8 mouse cellular contexts compared by ENCODE assay signal in genomic region chr19:23447221-23447987, GRCm38 (mm10). TPM values are rescaled to one million over a fixed set of nuclear protein-coding genes. Genes with fewer than 3 reads are reported as not detected.
DNase-seq lines count a peak whose midpoint lies in the region; ATAC-seq and TF ChIP-seq lines count a peak whose summit lies in the region.

No protein-coding gene starts in this region.

- H3K36me3 ChIP-seq in intestine, postnatal 0 days (ENCODE audit: control insufficient read depth, insufficient read depth): no peaks in the 10 kb centered on the region
- no peaks in the 10 kb centered on the region for H3K36me3 ChIP-seq in lung, embryonic 15.5 days
- H3K36me3 ChIP-seq in neural tube, embryonic 15.5 days: no peaks in the 10 kb centered on the region

- 0 out of 2 replicates have a peak, but pooled peaks cover 4% of the 10 kb centered on the region for H3K27me3 ChIP-seq in intestine, postnatal 0 days (replicated peaks; ENCODE audit: control insufficient read depth, insufficient read depth, low read length)
- no peaks in the 10 kb centered on the region for H3K27me3 ChIP-seq in lung, embryonic 15.5 days
- peaks cover 20% of the 10 kb centered on the region; the same call in 1 of the 2 replicates for H3K27me3 ChIP-seq in neural tube, embryonic 15.5 days (replicated peaks)

- peak overlapping the region; percentile 50 for H3K4me3 ChIP-seq in intestine, postnatal 0 days (ENCODE audit: low read depth, low read length)
- peak overlapping the region; percentile 48 for H3K4me3 ChIP-seq in lung, embryonic 15.5 days
- H3K4me3 ChIP-seq in neural tube, embryonic 15.5 days (replicated peaks): peak overlapping the region; percentile 39

- TF ChIP-seq CTCF in intestine, postnatal 0 days (IDR thresholded peaks at IDR 0.05; ENCODE audit: low read depth): peak; percentile 46

- peaks cover under 1% of the 10 kb centered on the region; the same call in 1 of the 2 replicates for H3K9me3 ChIP-seq in intestine, postnatal 0 days (ENCODE audit: control insufficient read depth)
- no peaks in the 10 kb centered on the region for H3K9me3 ChIP-seq in lung, embryonic 15.5 days
- H3K9me3 ChIP-seq in neural tube, embryonic 15.5 days (replicated peaks): no peaks in the 10 kb centered on the region

- WGBS in intestine, postnatal 0 days: 4% methylated on average over 23 of the region's 23 CpGs
- WGBS in lung, embryonic 15.5 days: 2% methylated on average over 23 of the region's 23 CpGs
- WGBS in neural tube, embryonic 15.5 days: under 1% methylated on average over 23 of the region's 23 CpGs

- peaks cover 4% of the 10 kb centered on the region; the same call in 1 of the 2 replicates for H3K4me1 ChIP-seq in intestine, postnatal 0 days (replicated peaks; ENCODE audit: control insufficient read depth, insufficient read depth, low read length)
- H3K4me1 ChIP-seq in lung, embryonic 15.5 days: peaks cover 20% of the 10 kb centered on the region
- H3K4me1 ChIP-seq in neural tube, embryonic 15.5 days: peaks cover 22% of the 10 kb centered on the region

- peak; percentile 23 for DNase-seq in urinary bladder, adult 2 months (ENCODE audit: low spot score)
- DNase-seq in urinary bladder, postnatal 4 days (ENCODE audit: low spot score in 2 of 2): no peak
- peak; percentile 52 to 59 for DNase-seq in cerebellum, postnatal 25 days

- H3K27ac ChIP-seq in intestine, postnatal 0 days (ENCODE audit: low read depth, low read length): no peak overlapping the region
- H3K27ac ChIP-seq in lung, embryonic 15.5 days: no peak overlapping the region
- no peak overlapping the region for H3K27ac ChIP-seq in neural tube, embryonic 15.5 days (replicated peaks)

- peak overlapping the region; percentile 67 for H3K4me2 ChIP-seq in intestine, postnatal 0 days (replicated peaks; ENCODE audit: low read depth)
- H3K4me2 ChIP-seq in lung, embryonic 15.5 days: peak overlapping the region; percentile 98
- H3K4me2 ChIP-seq in neural tube, embryonic 15.5 days: peak overlapping the region; percentile 77

- peak; percentile 24 for ATAC-seq in granulocyte monocyte progenitor cell, adult 5-6 weeks (replicated peaks; ENCODE audit: poor library complexity, severe bottlenecking)
- ATAC-seq in intestine, postnatal 0 days: no peak
- peak; percentile 25; the same call in 1 of the 2 replicates for ATAC-seq in lung, embryonic 15.5 days (ENCODE audit: borderline replicate concordance, extremely low read depth, low FRiP score, low TSS enrichment)
- peak; percentile 68; the same call in 1 of the 2 replicates for ATAC-seq in neural tube, embryonic 15.5 days (ENCODE audit: low FRiP score)
- ATAC-seq in erythroid progenitor cell, adult 5-6 weeks (replicated peaks; ENCODE audit: low FRiP score, poor library complexity, severe bottlenecking): no peak

- peak overlapping the region; percentile 34; the same call in 1 of the 2 replicates for H3K9ac ChIP-seq in intestine, postnatal 0 days (ENCODE audit: low read depth, low read length)
- peak overlapping the region; percentile 51 for H3K9ac ChIP-seq in lung, embryonic 15.5 days
- H3K9ac ChIP-seq in neural tube, embryonic 15.5 days (replicated peaks): peak overlapping the region; percentile 40

RNA-seq across cellular contexts. Expression of gene Mamdc2, which starts 0.8 kb away (rescaled TPM):
- 19.0 and 26.0 TPM in 2 replicates for polyA plus RNA-seq in urinary bladder, adult 2 months (2012; rRNA removed)
- not detected in 2 replicates for total RNA-seq in granulocyte monocyte progenitor cell, adult 5-6 weeks (2014; fragmentation: Nextera tagmentation)
- total RNA-seq in granulocyte monocyte progenitor cell, adult 5-6 weeks (2017): 0.04 TPM in 1 of 2 replicates, not detected in the other
- polyA plus RNA-seq in intestine, postnatal 0 days (2015; fragmentation: Nextera tagmentation; extraction: Ambion mirVana): 2.5 and 2.6 TPM in 2 replicates
- polyA plus RNA-seq in lung, embryonic 15.5 days (2015; fragmentation: Nextera tagmentation; extraction: Ambion mirVana): 4.9 and 5.1 TPM in 2 replicates
- 1.2 and 1.7 TPM in 2 replicates for polyA plus RNA-seq in neural tube, embryonic 15.5 days (2015; fragmentation: Nextera tagmentation; extraction: Ambion mirVana)
- not detected in 2 replicates for total RNA-seq in erythroid progenitor cell, adult 5-6 weeks (2015; ENCODE audit: low replicate concordance)
- not detected in 2 replicates for total RNA-seq in erythroid progenitor cell, adult 5-6 weeks (2017; ENCODE audit: low replicate concordance)

Comparison
In these comparisons a context has a peak if more than half of its experiments do, and no peak if none do; other contexts are left out.
1. DNase-seq: peak in urinary bladder, adult 2 months (single experiment) and cerebellum, postnatal 25 days (2 of 2); none in urinary bladder, postnatal 4 days (0 of 2).
2. ATAC-seq: peak in granulocyte monocyte progenitor cell, adult 5-6 weeks (single experiment), lung, embryonic 15.5 days (single experiment) and neural tube, embryonic 15.5 days (single experiment); none in intestine, postnatal 0 days (single experiment) and erythroid progenitor cell, adult 5-6 weeks (single experiment).
3. Peak in every context shown above with its lines, with median percentiles within 50 percentile points of each other: H3K4me2 ChIP-seq, H3K4me3 ChIP-seq and H3K9ac ChIP-seq.